Mouse (Mus musculus): ENCODE results near the gene Gm9. TPM values are rescaled to one million over a fixed set of nuclear protein-coding genes. Genes with fewer than 3 reads are reported as not detected.

The Gm9 gene
- polyA plus RNA-seq (2012; rRNA removed; ENCODE audit: low replicate concordance) = not detected in 2 replicates

DNA sequence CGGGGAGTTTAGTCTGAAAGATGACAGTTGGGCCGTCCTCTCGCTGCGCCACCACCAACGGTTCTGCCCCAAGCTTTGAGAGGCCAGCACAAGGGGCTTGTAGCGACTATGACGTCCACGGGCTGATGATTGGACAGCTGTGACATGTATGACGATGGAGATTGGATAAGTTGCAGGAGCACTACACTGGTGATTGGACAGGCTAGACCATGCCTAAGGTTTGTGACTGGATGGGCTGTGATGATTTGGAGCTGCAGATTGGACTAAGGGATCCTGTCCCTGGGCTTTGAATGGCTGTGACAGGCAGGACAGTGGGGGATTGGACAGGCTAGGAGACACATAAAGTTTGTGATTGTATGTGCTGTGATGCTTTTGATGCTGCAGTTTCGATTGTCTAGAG, at the start of gene Gm9:
Gene Gm9, minus strand, starts transcription at position 101 of the 400 bp plus-strand sequence.

DNA sequence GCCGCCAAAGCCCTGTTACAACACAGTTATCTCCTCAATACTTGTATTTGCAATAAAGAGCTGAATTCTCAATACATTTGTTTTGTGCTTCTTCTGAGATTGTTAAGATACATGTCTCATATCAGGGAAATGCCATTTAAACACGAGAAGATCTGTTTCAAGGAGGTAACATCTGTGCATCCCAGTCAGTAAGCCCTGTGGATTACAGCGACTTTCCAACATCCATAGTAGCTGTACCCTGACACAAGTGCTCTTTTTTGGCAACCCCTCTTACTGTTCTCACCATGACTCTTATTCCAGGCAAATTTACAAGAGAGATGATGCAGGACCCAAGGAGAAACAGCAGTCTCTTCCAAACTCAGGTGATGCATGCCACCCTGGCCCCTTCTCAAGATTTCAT, 38.8 kb upstream of the Gm9 start, which contains the start of gene Rhox3a:
Gene Rhox3a, plus strand, starts transcription at position 301 of the 400 bp plus-strand sequence.

DNA sequence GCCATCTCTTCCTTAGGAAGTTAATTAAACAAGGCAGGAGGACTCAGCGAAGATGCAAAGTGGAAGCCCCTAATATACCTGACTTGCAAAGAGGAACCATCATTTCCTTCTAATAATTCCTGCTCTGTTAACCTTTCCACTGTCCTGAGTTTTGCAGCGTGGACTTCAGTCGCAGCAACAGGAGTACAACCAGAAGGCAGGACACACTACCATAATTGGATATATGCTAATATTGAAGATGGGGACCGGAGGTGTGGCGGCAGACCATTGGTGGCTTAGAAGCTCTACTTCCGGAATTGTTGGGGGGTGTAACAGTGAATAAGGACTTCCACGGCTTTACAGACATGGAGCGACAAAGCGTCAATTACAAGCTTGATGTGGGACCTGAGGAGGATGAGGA, 33.8 kb upstream of the Gm9 start, which contains the start of gene Rhox2a:
Gene Rhox2a, plus strand, starts transcription at position 301 of the 400 bp plus-strand sequence.

DNA sequence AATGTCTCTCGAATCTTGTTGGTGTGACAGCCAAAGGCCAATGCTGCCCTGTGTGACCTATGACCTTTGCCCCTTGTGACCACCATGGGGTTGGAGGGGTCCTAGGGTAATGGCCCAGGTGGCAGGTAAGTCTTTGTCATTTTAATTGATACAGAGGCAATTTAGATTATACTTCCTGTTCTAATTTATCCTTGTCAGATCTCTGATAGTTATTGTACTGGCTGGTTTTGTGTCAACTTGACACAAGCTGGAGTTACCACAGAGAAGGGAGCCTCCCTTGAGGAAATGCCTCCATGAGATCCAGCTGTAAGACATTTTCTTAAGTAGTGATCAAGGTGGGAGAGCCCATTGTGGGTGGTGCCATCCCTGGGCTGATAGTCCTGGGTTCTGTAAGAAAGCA, 11.3 kb upstream of the Gm9 start, which contains the start of gene Rhox1:
Gene Rhox1, minus strand, starts transcription at position 101 of the 400 bp plus-strand sequence.

DNA sequence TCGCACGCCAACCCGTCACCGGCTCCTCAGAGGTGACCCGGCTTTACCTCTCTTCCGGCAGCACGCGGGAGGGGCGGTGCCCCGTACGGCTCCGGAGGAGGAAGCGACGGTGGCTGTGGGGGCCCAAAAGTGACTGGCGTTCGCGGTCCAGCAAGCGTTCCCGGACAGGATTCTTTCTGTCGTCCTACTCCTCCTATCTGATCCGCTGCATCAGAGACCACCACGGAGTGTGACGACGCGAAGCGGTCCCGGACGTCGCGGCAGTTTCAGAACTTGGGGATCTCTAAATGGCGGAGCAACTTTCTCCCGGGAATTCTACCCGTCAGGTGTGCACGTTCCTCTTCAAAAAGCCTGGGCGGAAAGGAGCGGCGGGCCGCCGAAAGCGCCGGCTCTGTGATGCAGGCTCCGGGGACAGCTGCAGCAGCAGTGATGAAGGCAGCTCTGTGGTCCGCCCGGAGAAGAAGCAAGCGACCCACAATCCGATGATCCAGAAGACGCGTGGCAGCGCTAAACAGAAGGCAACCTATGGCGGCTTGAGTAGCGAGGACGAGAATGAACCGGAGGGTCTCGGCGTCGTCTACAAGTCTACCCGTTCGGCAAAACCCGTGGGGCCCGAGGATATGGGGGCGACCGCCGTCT, 19.6 kb downstream of the Gm9 start, which contains the start of the genes Ndufa1 and Rnf113a1:
Gene Ndufa1, minus strand, starts transcription at position 59 of the 639 bp plus-strand sequence.
Gene Rnf113a1, plus strand, starts transcription at position 141 of the 639 bp plus-strand sequence.

DNA sequence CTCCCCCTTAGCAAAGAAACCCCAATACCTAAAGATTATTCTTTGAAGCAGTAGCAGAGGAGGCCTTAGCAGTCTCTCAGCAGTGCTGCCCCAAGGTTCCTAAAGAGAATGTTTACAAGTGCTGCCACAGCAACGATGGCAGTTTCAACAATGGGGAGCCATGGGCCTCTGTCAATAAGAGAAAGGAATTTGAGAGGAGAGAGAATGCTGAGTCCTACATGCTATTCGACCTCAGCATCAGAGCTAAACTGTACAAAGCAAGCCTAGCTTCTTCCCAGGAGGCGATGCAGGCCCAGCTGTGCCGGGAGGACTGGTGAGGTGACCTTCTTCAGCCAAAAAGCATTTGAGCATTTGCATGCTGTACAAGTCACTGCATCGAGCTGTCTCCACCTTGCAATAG, 42.1 kb downstream of the Gm9 start, which contains the start of gene Akap14:
Gene Akap14, minus strand, starts transcription at position 101 of the 400 bp plus-strand sequence.

Other genes starting within 250 kb of the Gm9 start
- gene Sept6, start 219.2 kb downstream of the Gm9 start, polyA plus RNA-seq (2012; rRNA removed; ENCODE audit: low replicate concordance) = 0.91 and 2.8 TPM in 2 replicates
- gene Sowahd, start 162.2 kb downstream of the Gm9 start, polyA plus RNA-seq (2012; rRNA removed; ENCODE audit: low replicate concordance) = 0.36 TPM in 1 of 2 replicates, not detected in the other
- gene Rpl39, start 125.6 kb downstream of the Gm9 start, polyA plus RNA-seq (2012; rRNA removed; ENCODE audit: low replicate concordance) = 4.4 and 5.6 TPM in 2 replicates
- gene Upf3b, start 100.7 kb downstream of the Gm9 start, polyA plus RNA-seq (2012; rRNA removed; ENCODE audit: low replicate concordance) = 0.21 and 0.32 TPM in 2 replicates
- gene Nkap, start 84.2 kb downstream of the Gm9 start, polyA plus RNA-seq (2012; rRNA removed; ENCODE audit: low replicate concordance) = 0.83 and 1.0 TPM in 2 replicates
- gene Akap14, start 42.2 kb downstream of the Gm9 start, polyA plus RNA-seq (2012; rRNA removed; ENCODE audit: low replicate concordance) = 0.06 TPM in 1 of 2 replicates, not detected in the other
- gene Ndufa1, start 19.9 kb downstream of the Gm9 start, polyA plus RNA-seq (2012; rRNA removed; ENCODE audit: low replicate concordance) = 71.2 and 175 TPM in 2 replicates
- gene Rnf113a1, start 19.8 kb downstream of the Gm9 start, polyA plus RNA-seq (2012; rRNA removed; ENCODE audit: low replicate concordance) = 0.85 and 1.2 TPM in 2 replicates
- gene Rhox1, start 11.2 kb upstream of the Gm9 start, polyA plus RNA-seq (2012; rRNA removed; ENCODE audit: low replicate concordance) = not detected in 2 replicates
- gene Rhox2a, start 33.9 kb upstream of the Gm9 start, polyA plus RNA-seq (2012; rRNA removed; ENCODE audit: low replicate concordance) = not detected in 2 replicates
- not detected in 2 replicates for gene Rhox3a, start 38.9 kb upstream of the Gm9 start, polyA plus RNA-seq (2012; rRNA removed; ENCODE audit: low replicate concordance)
- gene Rhox4a, start 54.3 kb upstream of the Gm9 start, polyA plus RNA-seq (2012; rRNA removed; ENCODE audit: low replicate concordance) = not detected in 2 replicates
- gene Rhox3a2, start 169.0 kb upstream of the Gm9 start, polyA plus RNA-seq (2012; rRNA removed; ENCODE audit: low replicate concordance) = not detected in 2 replicates
- gene Rhox4a2, start 179.8 kb upstream of the Gm9 start, polyA plus RNA-seq (2012; rRNA removed; ENCODE audit: low replicate concordance) = not detected in 2 replicates
- not detected in 2 replicates for gene Rhox2b, start 201.0 kb upstream of the Gm9 start, polyA plus RNA-seq (2012; rRNA removed; ENCODE audit: low replicate concordance)
- gene Rhox4b, start 221.5 kb upstream of the Gm9 start, polyA plus RNA-seq (2012; rRNA removed; ENCODE audit: low replicate concordance) = not detected in 2 replicates
- gene Rhox2c, start 242.6 kb upstream of the Gm9 start, polyA plus RNA-seq (2012; rRNA removed; ENCODE audit: low replicate concordance) = not detected in 2 replicates
- not detected in 2 replicates for gene Rhox3c, start 247.5 kb upstream of the Gm9 start, polyA plus RNA-seq (2012; rRNA removed; ENCODE audit: low replicate concordance)

Measured in duodenum, adult 2 months (tissue).